ENCODE assay signal across 7 mouse cellular contexts in the genomic region with DNA sequence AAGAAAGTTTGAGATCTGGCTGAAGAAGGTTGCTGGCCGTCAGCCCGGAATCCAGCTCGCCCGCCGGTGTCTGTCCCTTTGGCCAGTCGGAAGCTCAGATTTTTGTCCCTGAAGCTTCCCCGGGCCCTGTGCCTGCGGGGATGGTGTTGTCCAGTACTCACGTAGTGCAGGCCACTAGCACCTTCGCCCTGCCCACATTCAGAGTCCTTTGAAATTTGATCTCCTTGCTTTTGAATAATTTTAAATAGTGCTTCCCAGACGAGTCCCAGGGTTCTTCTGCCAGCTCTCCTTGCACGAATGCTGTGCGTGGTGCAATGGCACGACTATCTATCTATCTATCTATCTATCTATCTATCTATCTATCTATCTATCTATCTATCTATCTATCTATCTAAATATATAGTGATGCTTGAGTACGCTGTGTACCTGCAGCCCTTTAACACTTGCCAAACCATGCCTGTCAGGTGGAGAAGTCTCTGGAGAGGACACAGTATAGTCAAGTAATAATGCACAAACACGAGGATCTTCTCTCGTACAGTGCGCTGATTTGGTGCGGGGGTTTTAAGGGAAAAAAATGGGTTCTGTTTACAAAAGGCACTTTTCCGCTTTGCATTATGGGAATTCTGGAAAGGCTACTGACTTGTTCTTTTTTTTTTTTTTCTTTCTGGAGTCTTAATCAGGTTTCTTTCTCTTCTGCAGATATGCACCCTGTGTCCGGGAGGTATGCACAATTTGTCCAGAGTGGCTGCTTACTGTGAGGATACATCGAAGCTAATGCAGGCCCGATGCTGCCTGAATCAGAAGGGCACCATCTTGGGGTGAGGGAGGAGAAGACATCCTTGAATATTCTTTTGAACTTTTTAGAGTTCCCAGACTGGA. TPM values are rescaled to one million over a fixed set of nuclear protein-coding genes. Genes with fewer than 3 reads are reported as not detected.
A peak's percentile ranks its signal among the peaks of the same experiment; 100 is the strongest.
DNase-seq lines count a peak whose midpoint lies in the region; ATAC-seq and TF ChIP-seq lines count a peak whose summit lies in the region.

A gene (minus strand): TSS at position 162 of the 879 bp plus-strand sequence.

- TF ChIP-seq CTCF in hindbrain, postnatal 0 days (IDR thresholded peaks at IDR 0.05; ENCODE audit: low read depth): peak; percentile 70
- peak; percentile 69 for TF ChIP-seq CTCF in left cerebral cortex, adult 2 months (IDR thresholded peaks at IDR 0.05)

- peak; percentile 58 for DNase-seq in T-cell, adult 2 months (ENCODE audit: low spot score)
- peak; percentile 30 for DNase-seq in cerebellum, adult 11 months
- peak; percentile 76 for DNase-seq in hindbrain, postnatal 0 days (ENCODE audit: low spot score)
- DNase-seq in left cerebral cortex, adult 2 months (ENCODE audit: extremely low spot score in 1 of 2, low spot score in 2 of 2): peak in 1 of 2 experiments; percentile 26
- DNase-seq in right cerebral cortex, adult 2 months (ENCODE audit: low spot score in 2 of 2): peak; percentile 41 to 53

- H3K9ac ChIP-seq in forebrain, embryonic 15.5 days (replicated peaks): peak within 1 kb of the TSS; percentile 92
- peak within 1 kb of the TSS; percentile 83 for H3K9ac ChIP-seq in hindbrain, postnatal 0 days (replicated peaks; ENCODE audit: low read length)

- no peaks in the 10 kb centered on the region for H3K27me3 ChIP-seq in forebrain, embryonic 15.5 days
- no peaks in the 10 kb centered on the region for H3K27me3 ChIP-seq in hindbrain, postnatal 0 days (ENCODE audit: insufficient read depth, low read length)

- ATAC-seq in forebrain, embryonic 15.5 days (replicated peaks): peak; percentile 45
- ATAC-seq in hindbrain, postnatal 0 days: peak; percentile 45

- peaks cover 7% of the 10 kb centered on the region for H3K36me3 ChIP-seq in forebrain, embryonic 15.5 days
- H3K36me3 ChIP-seq in hindbrain, postnatal 0 days (ENCODE audit: insufficient read depth, low read length): peaks cover under 1% of the 10 kb centered on the region; the same call in 1 of the 2 replicates
- H3K36me3 ChIP-seq in macrophage (ENCODE audit: inconsistent target): 0 out of 2 replicates have a peak, but pooled peaks cover 7% of the 10 kb centered on the region

- H3K4me1 ChIP-seq in forebrain, embryonic 15.5 days: peaks cover 17% of the 10 kb centered on the region
- H3K4me1 ChIP-seq in hindbrain, postnatal 0 days (ENCODE audit: insufficient read depth, low read length): peaks cover 2% of the 10 kb centered on the region; the same call in 1 of the 2 replicates

- peak within 1 kb of the TSS; percentile 81 for H3K4me3 ChIP-seq in forebrain, embryonic 15.5 days
- peak within 1 kb of the TSS; percentile 75 for H3K4me3 ChIP-seq in hindbrain, postnatal 0 days (ENCODE audit: low read length)
- H3K4me3 ChIP-seq in left cerebral cortex, adult 2 months: peak within 1 kb of the TSS; percentile 69
- peak within 1 kb of the TSS; percentile 98 for H3K4me3 ChIP-seq in macrophage (ENCODE audit: inconsistent target)

- H3K27ac ChIP-seq in forebrain, embryonic 15.5 days (replicated peaks): peak within 1 kb of the TSS; percentile 93
- H3K27ac ChIP-seq in hindbrain, postnatal 0 days: peak within 1 kb of the TSS; percentile 95
- peak within 1 kb of the TSS; percentile 94 for H3K27ac ChIP-seq in left cerebral cortex, adult 2 months
- H3K27ac ChIP-seq in macrophage: peak within 1 kb of the TSS; percentile 91

- intact Hi-C loops in left cerebral cortex, adult 2 months (cut with DNase I): loop anchor here (2.0 kb wide), 1 partner anchor 88 kb away; a partner anchor contains a TSS

- peaks cover 5% of the 10 kb centered on the region; the same call in 1 of the 2 replicates for H3K79me2 ChIP-seq in macrophage (ENCODE audit: inconsistent target)

- peak within 1 kb of the TSS; percentile 84 for H3K4me2 ChIP-seq in forebrain, embryonic 15.5 days (replicated peaks)
- H3K4me2 ChIP-seq in hindbrain, postnatal 0 days (ENCODE audit: low read depth, low read length): peak within 1 kb of the TSS; percentile 87

- H3K9me3 ChIP-seq in forebrain, embryonic 15.5 days: no peaks in the 10 kb centered on the region
- no peaks in the 10 kb centered on the region for H3K9me3 ChIP-seq in hindbrain, postnatal 0 days (ENCODE audit: low read length)

- WGBS in forebrain, embryonic 15.5 days: under 1% methylated on average over 23 of the region's 23 CpGs
- WGBS in hindbrain, postnatal 0 days: 1% methylated on average over 23 of the region's 23 CpGs
- WGBS in macrophage (ENCODE audit: missing documents): under 1% methylated on average over 21 of the region's 23 CpGs

RNA-seq across cellular contexts. Expression of the gene that starts here (rescaled TPM):
- polyA plus RNA-seq in forebrain, embryonic 15.5 days (2015; fragmentation: Nextera tagmentation; extraction: Ambion mirVana): 13.6 and 16.0 TPM in 2 replicates
- 40.9 and 46.7 TPM in 2 replicates for total RNA-seq in hindbrain, postnatal 0 days (2014; rRNA removed)
- 27.9 and 33.7 TPM in 2 replicates for polyA plus RNA-seq in hindbrain, postnatal 0 days (2015; fragmentation: Nextera tagmentation; extraction: Ambion mirVana)
- 10 to 100 TPM; 16.7 to 19.3 TPM for total RNA-seq in left cerebral cortex, adult 2 months (2021)
- 1 to 10 TPM in 21 of 26 experiments, under 1 TPM in 5; 0.45 to 7.2 (median 2.7) TPM for total RNA-seq in macrophage (2018; cell fraction: chromatin; rRNA removed)
- total RNA-seq in macrophage (2018; cell fraction: cytosol; rRNA removed): 1 to 10 TPM; 2.3 to 6.5 (median 3.8) TPM
- 10 to 100 TPM in 2 of 26 experiments, 1 to 10 TPM in 24; 1.0 to 11.3 (median 4.0) TPM for total RNA-seq in macrophage (2018; cell fraction: nucleus; rRNA removed)
- 3.3 to 6.2 TPM (median 5.1 TPM) in 3 replicates for polyA plus RNA-seq in macrophage (2018)
